Mouse (Mus musculus) kidney, postnatal 25 days (tissue): ENCODE data around the gene Nova2.

Source experiments
- DNase-seq, 2 experiments: peaks; one replicate each; pipeline ENCODE4 v3.0.0; 2021; ENCODE audit warnings: mixed read lengths in 2 of 2

Nova2 gene

GRCm38 (mm10) chr7:18924321-18924720 lies 1.4 kb upstream of the Nova2 start:
- no peak for DNase-seq

- peak; percentile 67 to 85 for DNase-seq
Observed at GRCm38 (mm10) chr7:18926041-18926790, 528 bp downstream of the Nova2 start.

- DNase-seq = no peak
Observed at GRCm38 (mm10) chr7:18926911-18927310, 1.2 kb downstream of the Nova2 start.

DNA sequence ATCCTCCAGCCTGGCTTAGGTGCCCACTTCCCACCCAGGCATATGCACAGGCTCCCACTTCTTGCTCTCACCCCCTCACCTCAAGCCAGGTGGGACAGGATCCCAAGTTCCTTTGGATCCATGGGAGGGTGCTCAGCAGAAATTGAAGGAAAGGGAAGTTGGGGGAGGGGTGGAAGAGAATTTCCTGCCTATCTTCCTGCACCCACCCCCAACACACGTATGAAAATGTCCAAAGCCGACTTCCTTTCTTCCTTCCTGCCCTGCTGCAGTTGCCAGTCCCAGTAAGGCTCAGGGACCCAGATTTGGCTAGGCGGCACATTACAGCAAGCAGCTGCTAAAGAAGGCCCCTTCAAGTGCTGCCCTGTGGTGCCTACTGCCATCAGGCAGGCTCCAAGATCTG lies 2.1 kb downstream of the Nova2 start:
- peak; percentile 64 to 76 for DNase-seq

DNA sequence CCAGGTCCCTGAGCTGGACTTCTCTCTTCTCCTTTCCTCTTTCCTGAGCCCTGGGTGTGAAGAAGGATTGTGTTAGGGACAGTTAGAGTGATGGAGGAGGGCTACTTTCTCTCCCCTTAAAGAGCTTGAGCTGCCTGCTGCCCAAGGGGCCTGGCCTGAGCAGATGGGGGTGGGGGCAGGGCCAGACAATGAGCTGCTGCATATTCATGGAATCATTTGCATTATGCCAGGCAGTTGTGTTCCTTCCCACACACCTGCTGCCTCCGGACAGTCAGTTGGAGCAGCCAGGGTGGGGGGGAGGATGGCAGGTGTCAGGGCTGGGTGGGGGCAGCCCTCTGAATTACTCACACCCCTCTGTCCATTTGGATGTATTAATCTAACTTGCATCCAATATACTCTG lies 16.7 kb downstream of the Nova2 start:
- DNase-seq = no peak

- no peak for DNase-seq
Observed at GRCm38 (mm10) chr7:18942815-18943214, 17.1 kb downstream of the Nova2 start.

GRCm38 (mm10) chr7:18948151-18948550 lies 22.5 kb downstream of the Nova2 start:
- DNase-seq = peak; percentile 63 to 88

- no peak for DNase-seq
Observed at GRCm38 (mm10) chr7:18949781-18950522, 24.3 kb downstream of the Nova2 start.

DNA sequence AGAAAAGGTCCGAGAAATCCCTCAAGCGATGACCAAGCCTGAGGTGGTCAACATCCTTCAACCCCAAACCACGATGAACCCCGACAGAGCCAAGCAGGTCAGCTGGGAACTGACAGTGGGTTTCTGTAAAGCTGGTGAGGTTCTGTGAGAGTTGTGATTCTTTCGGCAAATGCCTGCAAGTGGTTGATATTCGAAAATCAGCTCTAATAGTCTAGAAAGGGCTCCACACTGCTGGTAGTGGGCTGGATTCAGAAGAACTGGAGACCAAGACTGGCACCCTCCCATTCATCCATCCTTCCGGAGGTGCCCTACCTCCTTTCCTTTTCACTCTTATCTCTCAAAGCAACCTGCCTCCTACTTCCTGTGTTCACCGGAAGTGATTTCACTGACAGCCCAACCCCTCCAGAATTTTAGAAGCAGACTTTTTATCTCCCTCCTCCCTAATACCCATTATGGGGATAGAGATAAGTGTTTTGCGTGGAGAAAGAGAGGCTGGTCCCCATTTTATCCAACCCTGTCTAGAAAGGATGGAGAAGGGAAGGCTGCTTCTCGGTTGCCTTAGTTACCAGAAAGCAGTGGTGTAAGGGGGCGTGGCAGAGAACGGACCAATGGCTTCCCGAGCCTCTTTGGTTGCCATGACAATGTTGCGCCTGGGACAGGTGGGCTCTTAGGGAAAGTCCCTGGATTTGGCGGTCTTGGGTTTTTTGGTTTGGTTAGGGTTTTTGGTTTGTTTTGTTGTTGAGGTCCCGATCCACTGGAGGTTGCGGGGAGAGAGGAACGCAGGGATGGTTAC lies 25.0 kb downstream of the Nova2 start:
- DNase-seq = no peak

DNA sequence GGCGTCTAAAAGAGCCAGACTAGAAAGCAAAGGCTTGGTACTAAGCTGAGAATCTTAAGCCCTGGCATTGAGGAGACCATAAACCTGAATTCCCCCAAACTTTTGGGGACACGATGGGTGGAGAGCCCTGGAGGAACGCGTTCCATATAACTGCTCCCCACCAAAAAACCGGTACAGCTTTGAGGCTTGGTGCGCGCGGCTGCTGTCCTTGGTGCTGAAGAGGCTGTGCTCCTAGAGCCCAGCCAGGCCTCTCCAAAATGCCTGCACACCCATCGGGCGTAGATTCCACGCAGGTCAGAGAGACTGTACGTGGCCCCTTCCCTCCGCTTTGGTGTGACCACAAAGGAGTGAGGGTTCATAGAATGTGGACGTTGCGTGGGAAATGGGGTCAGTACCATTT lies 25.7 kb downstream of the Nova2 start:
- DNase-seq = peak in 1 of 2 experiments; percentile 56

- DNase-seq = peak; percentile 49 to 63
Observed at GRCm38 (mm10) chr7:18957569-18958383, 32.1 kb downstream of the Nova2 start.

DNA sequence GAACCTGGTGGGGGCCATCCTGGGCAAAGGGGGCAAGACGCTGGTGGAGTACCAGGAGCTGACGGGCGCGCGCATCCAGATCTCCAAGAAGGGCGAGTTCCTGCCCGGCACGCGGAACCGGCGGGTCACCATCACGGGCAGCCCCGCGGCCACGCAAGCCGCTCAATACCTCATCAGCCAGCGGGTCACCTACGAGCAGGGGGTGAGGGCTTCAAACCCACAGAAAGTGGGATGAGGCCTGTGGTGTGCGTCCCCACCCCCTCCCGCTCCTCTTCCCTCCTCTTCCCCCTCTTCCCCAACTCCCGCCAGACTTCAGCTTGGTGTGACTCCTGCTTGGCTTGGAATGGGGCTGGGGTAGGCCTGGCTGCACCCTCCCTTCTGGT lies 32.7 kb downstream of the Nova2 start:
- no peak for DNase-seq

DNA sequence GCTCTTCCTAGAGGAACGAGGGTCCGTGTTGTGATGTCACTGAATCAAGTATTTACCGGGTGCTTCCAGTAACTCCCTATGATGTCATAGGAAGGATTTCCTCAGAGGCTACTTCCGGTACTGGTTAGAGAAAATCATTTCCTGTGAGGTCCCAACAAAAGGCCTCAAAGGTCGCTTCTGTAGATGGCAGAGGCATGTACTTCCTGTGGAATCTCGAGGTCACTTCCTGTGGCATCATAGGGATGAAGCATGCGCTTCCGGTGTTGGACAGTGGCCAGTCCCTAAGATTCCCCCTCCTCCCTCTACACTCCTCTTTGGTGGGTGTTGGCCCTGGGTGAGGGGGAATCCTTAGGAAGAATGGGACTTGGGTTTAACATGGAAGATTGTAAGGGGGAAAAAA lies 33.8 kb downstream of the Nova2 start:
- DNase-seq = peak; percentile 68 to 72

DNA sequence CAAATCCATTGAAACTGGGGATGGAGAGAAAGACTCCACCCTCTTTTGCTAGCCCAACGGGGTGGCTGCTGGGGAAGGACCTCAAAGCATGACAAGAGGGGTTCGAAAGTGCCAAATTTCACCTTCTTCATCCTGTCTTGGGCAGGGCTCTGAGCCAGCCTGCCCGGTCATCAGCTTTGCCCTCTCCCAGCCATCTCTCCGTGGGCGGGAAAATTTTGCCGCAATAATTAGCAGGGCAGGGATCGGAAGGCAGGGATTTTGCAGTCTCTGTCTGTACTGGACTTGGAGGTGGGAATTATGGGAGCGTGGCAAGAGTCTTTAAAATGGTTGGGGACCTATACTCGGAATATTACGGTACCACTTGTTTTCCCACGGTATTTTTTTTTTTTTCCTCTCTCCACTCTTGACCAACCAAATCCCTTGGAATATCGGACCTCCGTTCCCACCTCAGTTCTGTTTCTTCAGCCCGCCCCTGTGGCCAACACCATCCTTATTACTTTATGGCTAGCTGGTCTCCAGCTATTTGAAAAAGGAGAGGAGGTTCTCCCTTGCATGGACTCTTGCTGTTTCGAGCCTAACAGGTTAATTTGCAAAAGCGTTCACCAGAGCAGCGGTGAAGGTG lies 36.6 kb downstream of the Nova2 start:
- no peak for DNase-seq

DNA sequence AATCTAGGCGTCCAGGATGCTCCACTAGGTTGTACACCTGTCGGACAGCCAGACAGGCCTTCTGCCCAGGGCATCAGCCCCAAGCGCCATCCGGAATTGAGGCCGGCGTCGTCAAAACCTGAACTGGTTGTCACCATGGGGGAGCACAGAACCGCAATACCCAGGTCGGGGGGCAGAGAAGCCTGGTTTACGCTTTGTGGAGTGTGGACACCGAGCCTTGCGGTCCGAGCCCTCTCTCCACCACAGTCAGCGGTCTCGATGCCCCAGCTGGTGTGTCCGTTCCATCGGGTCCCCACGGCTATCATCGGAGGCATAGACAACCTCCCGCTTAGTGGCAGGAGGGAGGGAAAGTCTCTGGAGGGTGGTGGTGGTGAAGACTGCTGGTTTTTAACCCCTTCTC lies 37.1 kb downstream of the Nova2 start:
- DNase-seq = no peak

DNA sequence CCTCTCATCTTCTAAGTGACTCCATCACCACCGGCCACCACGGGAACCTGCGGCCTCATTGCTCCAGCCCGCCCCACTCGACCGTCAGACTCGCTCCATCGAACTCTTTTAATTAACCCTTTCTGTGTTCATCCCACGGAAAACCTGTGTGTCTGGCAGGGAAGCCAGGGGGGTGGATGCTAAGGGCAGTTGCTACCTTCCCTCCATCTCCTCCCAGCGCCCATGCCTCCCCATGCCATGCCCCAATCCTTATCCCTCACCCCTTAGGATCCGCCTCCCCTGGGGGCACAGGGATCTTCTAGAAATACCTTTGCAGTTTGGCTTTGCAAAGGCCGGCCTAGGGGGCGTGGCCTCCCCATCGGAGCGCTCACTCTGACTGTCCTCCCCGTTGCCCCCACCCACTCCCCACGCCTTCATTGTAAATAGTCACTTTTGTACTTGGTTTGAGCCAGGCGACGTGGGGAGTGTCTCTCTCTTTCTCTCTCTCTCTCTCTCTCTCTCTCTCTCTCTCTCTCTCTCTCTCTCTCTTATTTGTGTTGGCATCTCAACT lies 37.7 kb downstream of the Nova2 start:
- peak in 1 of 2 experiments; percentile 43 for DNase-seq

DNA sequence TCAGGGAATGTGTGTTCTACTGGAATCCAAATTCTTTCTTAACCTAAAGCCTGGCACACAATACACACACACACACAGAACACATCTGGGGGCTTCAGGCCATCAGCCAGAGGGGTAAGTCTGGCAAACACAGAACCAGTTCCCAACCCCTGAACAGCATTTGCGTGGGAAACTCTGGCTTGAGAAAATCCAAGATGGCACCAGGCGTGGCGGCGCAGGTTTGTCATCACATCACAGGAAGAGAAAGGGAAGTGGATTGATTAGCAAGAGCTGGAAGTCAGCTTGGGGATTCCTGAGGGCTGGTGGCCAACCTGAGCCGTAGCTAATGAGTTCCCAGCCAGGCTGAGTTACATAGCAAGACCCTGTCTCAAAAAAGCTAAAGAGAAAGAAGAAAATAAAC lies 39.6 kb downstream of the Nova2 start:
- DNase-seq = no peak

GRCm38 (mm10) chr7:18967603-18968002 lies 41.9 kb downstream of the Nova2 start:
- DNase-seq = no peak

DNA sequence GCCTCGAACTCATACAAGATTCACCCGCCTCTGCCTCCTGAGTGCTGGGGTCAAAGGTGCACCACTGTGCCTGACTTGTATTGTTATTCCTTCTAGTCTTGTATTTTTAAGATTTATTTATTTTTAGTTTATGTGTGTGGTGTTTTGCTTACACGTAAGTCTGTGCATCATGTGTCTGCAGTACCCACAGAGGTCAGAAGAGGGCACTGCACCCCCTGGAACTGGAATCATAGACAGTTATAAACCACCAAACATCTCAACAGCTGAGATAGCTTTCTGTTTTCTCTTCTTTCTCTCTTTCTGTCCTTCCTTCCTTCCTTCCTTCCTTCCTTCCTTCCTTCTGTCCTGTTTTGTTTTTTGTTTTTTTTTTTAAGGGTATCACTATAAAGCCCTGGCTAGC lies 45.3 kb downstream of the Nova2 start:
- DNase-seq = no peak

DNA sequence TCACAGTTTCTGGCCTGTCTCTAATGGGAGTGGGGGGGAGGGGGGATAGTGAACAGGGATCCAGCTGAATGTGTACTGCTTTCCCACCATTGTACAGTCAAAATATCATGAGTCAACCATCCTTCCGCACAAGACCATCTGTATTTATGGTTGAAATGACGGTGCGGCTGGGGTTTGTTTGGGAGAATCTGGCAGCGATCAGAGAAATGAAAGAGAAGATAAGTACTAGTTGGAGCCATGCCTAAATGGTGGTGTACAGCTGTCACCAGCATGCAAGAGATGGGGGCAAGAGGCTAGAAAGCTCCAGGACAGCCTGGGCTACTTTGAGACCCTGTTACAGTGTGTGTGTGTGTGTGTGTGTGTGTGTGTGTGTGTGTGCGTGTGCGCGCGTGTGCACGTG lies 52.7 kb downstream of the Nova2 start:
- no peak for DNase-seq

DNA sequence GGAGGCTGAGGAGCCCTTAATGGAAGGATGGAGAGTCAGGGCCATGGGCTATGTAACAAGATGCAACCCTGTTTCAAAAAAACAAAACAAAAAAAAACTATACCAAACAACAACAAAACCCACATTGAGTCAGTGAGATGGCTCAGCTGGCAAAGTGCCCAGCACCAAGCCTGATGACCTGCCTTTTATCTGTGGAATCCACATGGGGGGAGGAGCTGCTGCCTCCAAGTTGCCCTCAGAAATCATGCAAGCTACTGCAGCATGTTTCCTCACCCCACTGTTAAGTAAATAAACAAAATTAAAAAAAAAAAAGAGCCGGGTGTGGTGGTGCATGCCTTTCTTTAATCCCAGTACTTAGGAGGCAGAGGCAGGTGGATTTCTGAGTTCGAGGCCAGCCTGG lies 60.8 kb downstream of the Nova2 start:
- no peak for DNase-seq

GRCm38 (mm10) chr7:18987100-18987499 lies 61.4 kb downstream of the Nova2 start, which contains the start of gene Nanos2:
Gene Nanos2 (plus strand): TSS chr7:18987400.
- DNase-seq = no peak
